Mouse (Mus musculus) hindbrain, embryonic 15.5 days (tissue): ENCODE measurements around the gene Spaca6. TPM values are rescaled to one million over a fixed set of nuclear protein-coding genes. Genes with fewer than 3 reads are reported as not detected.
A peak's percentile ranks its signal among the peaks of the same experiment; 100 is the strongest.
"Not testable (repeated sequence)": the region's sequence is repeated elsewhere in the genome, so short reads cannot be mapped to it uniquely, and the experiment has no call there.

ENCODE experiments used
- ATAC-seq: fragments of 200-750 bp; cut with Nextera tagmentation; 2 replicates; pipeline ENCODE4 v1.8.0; 2017; ENCODE audit warnings: low read depth, moderate number of reproducible peaks, moderate TSS enrichment; ENCODE audit not compliant: low FRiP score
- H3K27ac ChIP-seq: fragments of 300-500 bp; sonication (generic); replicated peaks from 2 replicates; pipeline ENCODE4 v1.5.1; 2015; ENCODE audit warnings: mild to moderate bottlenecking, inconsistent platforms
- H3K27me3 ChIP-seq: fragments of 300-500 bp; sonication (generic); 2 replicates; pipeline ENCODE4 v1.6.1; 2015; ENCODE audit warnings: control low read depth, inconsistent platforms
- H3K36me3 ChIP-seq: fragments of 300-500 bp; sonication (generic); 2 replicates; pipeline ENCODE4 v1.6.1; 2015; ENCODE audit warnings: control low read depth, inconsistent platforms
- H3K4me1 ChIP-seq: fragments of 300-500 bp; sonication (generic); replicated peaks from 2 replicates; pipeline ENCODE4 v1.6.1; 2015; ENCODE audit warnings: control low read depth, inconsistent platforms
- H3K4me2 ChIP-seq: fragments of 300-500 bp; sonication (generic); 2 replicates; pipeline ENCODE4 v1.6.1; 2015; ENCODE audit warnings: moderate library complexity, mild to moderate bottlenecking, inconsistent platforms
- H3K4me3 ChIP-seq: fragments of 300-500 bp; sonication (generic); 2 replicates; pipeline ENCODE4 v1.5.1; 2015; ENCODE audit warnings: mild to moderate bottlenecking, inconsistent platforms
- H3K9ac ChIP-seq: fragments of 300-500 bp; sonication (generic); 2 replicates; pipeline ENCODE4 v1.6.1; 2015; ENCODE audit warnings: inconsistent platforms
- H3K9me3 ChIP-seq: fragments of 300-500 bp; sonication (generic); 2 replicates; pipeline ENCODE4 v1.6.1; 2016; ENCODE audit warnings: control low read depth, inconsistent platforms
- WGBS: fragments of 180-500 bp; shearing (Covaris S2); methylation state at CpG from one replicate; pipeline ENCODE4 v1.1.7; 2015; 5-methylcytosine and 5-hydroxymethylcytosine counted together
- polyA plus RNA-seq: library from polyadenylated mRNA; unstranded; fragments of >200 nt; fragmentation: Nextera tagmentation; extraction: Ambion mirVana; gene quantifications from 2 replicates; pipeline ENCODE4 v1.2.1, GENCODE M21; 2015

The Spaca6 gene
- polyA plus RNA-seq, 1 experiment from 2014 or later = 28.3 TPM

DNA sequence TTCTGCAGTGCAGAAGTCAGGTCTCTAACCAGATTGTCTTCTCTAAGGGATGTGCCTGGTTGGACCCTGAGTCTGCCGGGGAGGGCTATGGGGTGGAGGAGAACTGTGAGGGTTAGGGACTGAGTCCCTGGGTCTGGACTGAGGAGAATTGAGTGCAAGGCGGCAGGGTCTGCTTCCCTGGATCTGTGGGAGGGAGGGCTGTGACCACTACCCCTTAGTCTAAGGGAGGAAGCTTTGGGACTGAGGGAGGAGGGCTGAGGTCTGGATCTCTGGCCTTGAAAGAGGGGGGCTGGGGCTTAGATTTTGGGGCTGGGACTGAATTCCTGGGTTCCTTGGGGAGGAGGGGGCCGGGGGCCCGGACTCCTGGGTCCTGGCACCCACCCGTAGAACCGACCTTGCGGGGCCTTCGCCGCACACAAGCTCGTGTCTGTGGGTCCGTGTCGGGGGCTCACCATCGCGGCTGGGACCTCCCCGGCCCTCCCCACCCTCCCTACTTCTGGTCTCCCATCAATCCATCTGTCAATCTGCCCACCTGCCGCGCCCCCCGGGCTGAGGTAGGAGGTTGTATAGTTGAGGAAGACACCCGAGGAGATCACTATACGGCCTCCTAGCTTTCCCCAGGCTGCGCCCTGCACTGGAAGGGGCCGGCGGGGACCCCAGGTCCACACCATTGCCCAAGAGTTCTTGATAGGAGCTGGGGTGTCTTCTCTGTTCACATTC is 3.0 kb downstream of the Spaca6 start:
- WGBS = 48% methylated on average over 22 of the region's 23 CpGs
- ATAC-seq = no peak

DNA sequence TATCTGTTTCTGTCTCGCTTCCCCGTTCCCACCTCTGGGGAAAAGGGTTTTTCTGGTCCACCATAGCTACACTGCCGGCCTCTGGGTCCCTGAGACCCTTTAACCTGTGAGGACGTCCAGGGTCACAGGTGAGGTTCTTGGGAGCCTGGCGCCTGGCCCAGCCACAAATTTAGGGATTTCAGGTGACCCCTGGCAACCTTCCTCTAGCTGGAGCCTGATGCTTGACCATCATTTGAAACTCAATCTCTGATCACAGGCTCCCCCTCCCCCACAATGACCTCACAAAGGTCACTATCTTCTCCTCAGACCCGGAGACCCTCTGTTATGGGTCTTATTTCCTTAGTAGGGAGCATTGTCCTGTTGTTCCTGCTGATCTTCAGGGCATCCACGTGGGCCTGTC is 3.8 kb downstream of the Spaca6 start:
- 71% methylated on average over 7 of the region's 7 CpGs for WGBS
- no peak for ATAC-seq
- peaks cover 59% of the 10 kb centered on the region for H3K4me1 ChIP-seq

More for the DNA sequence above, 3.0 kb downstream of the Spaca6 start:
- peaks cover 61% of the 10 kb centered on the region for H3K4me1 ChIP-seq
- H3K9me3 ChIP-seq = no peaks in the 10 kb centered on the region
- H3K4me2 ChIP-seq = peak overlapping the region; percentile 86
- peak overlapping the region; percentile 100 for H3K27ac ChIP-seq
- H3K9ac ChIP-seq = peak overlapping the region; percentile 99
- H3K4me3 ChIP-seq = peak overlapping the region; percentile 97
- no peaks in the 10 kb centered on the region for H3K27me3 ChIP-seq
- H3K36me3 ChIP-seq = peaks cover 4% of the 10 kb centered on the region; the same call in 1 of the 2 replicates

GRCm38 (mm10) chr17:17834896-17835295 is 7.9 kb downstream of the Spaca6 start:
- Histone ChIP-seq H3K9ac (no peak overlapping the region), H3K4me1 (peaks cover 84% of the 10 kb centered on the region), H3K27me3 (no peaks in the 10 kb centered on the region), H3K27ac (no peak overlapping the region), H3K4me3 (no peak overlapping the region), H3K9me3 (no peaks in the 10 kb centered on the region), H3K36me3 (peaks cover 7% of the 10 kb centered on the region; the same call in 1 of the 2 replicates), H3K4me2 (no peak overlapping the region)
- 14% methylated on average over 1 of the region's 1 CpGs for WGBS
- no peak for ATAC-seq

More for the DNA sequence above, 3.8 kb downstream of the Spaca6 start:
- Histone ChIP-seq H3K27me3 (no peaks in the 10 kb centered on the region), H3K9ac (no peak overlapping the region), H3K36me3 (peaks cover 4% of the 10 kb centered on the region; the same call in 1 of the 2 replicates), H3K4me3 (peak overlapping the region; percentile 97), H3K27ac (0 out of 2 replicates have a peak overlapping the region, but pooled peaks have one; percentile 12), H3K4me2 (peak overlapping the region; percentile 86), H3K9me3 (no peaks in the 10 kb centered on the region)

DNA sequence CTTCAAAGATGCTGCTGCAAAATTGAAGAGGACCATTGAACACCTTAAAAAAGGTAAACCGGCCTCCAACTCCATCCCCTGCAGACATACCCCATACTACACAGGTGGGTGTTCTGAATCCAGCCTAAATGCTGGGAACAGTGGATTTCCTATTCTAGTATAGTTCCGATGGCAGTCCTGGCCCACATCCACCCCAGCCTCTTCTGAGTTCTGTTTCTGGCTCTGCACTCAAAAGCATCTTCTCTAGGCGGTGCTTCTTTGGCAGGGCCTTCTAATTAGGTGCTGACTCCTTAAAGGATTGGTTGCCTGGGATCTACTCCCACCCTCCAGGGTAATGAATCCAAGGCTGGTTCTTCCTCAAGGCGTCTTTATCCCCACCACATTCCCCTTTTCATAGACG is 9.1 kb downstream of the Spaca6 start:
- no peak overlapping the region for H3K4me3 ChIP-seq
- H3K36me3 ChIP-seq = peaks cover 6% of the 10 kb centered on the region; the same call in 1 of the 2 replicates
- peaks cover 72% of the 10 kb centered on the region for H3K4me1 ChIP-seq
- no peaks in the 10 kb centered on the region for H3K27me3 ChIP-seq
- ATAC-seq = no peak
- no peak overlapping the region for H3K4me2 ChIP-seq
- H3K9ac ChIP-seq = no peak overlapping the region
- H3K27ac ChIP-seq = 0 out of 2 replicates have a peak overlapping the region, but pooled peaks have one; percentile 88
- H3K9me3 ChIP-seq = no peaks in the 10 kb centered on the region
- 77% methylated on average over 5 of the region's 5 CpGs for WGBS

DNA sequence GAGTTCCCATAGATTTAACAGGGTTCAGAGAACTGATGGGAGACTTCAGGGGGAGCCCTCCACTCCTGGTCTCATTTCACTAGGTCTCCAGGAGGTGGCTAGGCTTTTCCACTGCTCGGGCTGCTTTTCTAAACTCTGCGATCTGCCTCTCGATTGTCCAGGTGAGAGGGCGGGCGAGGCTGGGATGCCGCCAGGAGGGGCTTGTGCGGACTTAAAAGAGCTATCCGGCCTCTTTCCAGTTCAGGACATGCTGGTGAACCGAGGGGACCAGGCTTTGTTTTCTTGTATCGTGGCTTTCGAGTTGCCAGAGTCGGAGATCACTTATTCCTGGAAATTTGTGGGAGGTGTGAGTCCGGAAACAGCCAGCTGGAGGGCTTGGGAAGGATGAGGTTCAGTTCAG is 10.5 kb downstream of the Spaca6 start:
- H3K4me3 ChIP-seq = peak overlapping the region; percentile 46
- 7% methylated on average over 13 of the region's 13 CpGs for WGBS
- peaks cover 59% of the 10 kb centered on the region for H3K4me1 ChIP-seq
- H3K27me3 ChIP-seq = no peaks in the 10 kb centered on the region
- H3K27ac ChIP-seq = peak overlapping the region; percentile 88
- no peaks in the 10 kb centered on the region for H3K9me3 ChIP-seq
- peak overlapping the region; percentile 60 for H3K9ac ChIP-seq
- no peak for ATAC-seq
- peaks cover 2% of the 10 kb centered on the region; the same call in 1 of the 2 replicates for H3K36me3 ChIP-seq
- peak overlapping the region; percentile 77 for H3K4me2 ChIP-seq

GRCm38 (mm10) chr17:17837919-17838701 is 11.2 kb downstream of the Spaca6 start:
- peak overlapping the region; percentile 60 for H3K9ac ChIP-seq
- H3K4me1 ChIP-seq = peaks cover 53% of the 10 kb centered on the region
- H3K4me2 ChIP-seq = peak overlapping the region; percentile 77
- peak overlapping the region; percentile 46 for H3K4me3 ChIP-seq
- WGBS = under 1% methylated on average over 43 of the region's 43 CpGs
- no peaks in the 10 kb centered on the region for H3K9me3 ChIP-seq
- H3K36me3 ChIP-seq = 0 out of 2 replicates have a peak, but pooled peaks cover 2% of the 10 kb centered on the region
- peak overlapping the region; percentile 88 for H3K27ac ChIP-seq
- H3K27me3 ChIP-seq = no peaks in the 10 kb centered on the region
- peak; percentile 98 for ATAC-seq

GRCm38 (mm10) chr17:17839276-17839675 is 12.3 kb downstream of the Spaca6 start:
- Histone ChIP-seq H3K4me1 (peaks cover 41% of the 10 kb centered on the region), H3K27me3 (no peaks in the 10 kb centered on the region), H3K36me3 (0 out of 2 replicates have a peak, but pooled peaks cover 2% of the 10 kb centered on the region), H3K9ac (no peak overlapping the region), H3K9me3 (no peaks in the 10 kb centered on the region), H3K27ac (no peak overlapping the region), H3K4me3 (no peak overlapping the region), H3K4me2 (peak overlapping the region; percentile 77)
- ATAC-seq = no peak
- WGBS = 98% methylated on average over 2 of the region's 2 CpGs

DNA sequence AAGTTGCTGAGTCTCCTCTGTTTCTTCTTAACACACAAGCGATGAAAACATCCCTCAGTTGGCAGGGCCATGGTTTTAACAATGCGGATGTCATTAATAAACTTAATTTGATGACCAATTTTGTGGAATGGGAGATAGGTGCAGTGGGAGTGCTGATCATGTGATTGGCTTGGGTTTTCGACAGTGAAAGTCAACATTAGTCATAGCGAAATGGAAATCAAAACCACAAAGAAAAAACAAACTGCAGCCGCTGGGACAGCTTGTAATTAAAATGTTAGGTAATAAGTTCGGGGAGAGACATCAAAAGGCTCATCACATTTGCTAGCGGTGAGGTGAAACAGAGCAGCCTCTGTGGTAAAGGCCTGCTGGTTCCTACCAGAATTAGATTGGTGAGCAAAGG is 13.8 kb downstream of the Spaca6 start:
- 90% methylated on average over 7 of the region's 7 CpGs for WGBS
- H3K4me3 ChIP-seq = no peak overlapping the region
- ATAC-seq = no peak
- no peak overlapping the region for H3K4me2 ChIP-seq
- no peaks in the 10 kb centered on the region for H3K27me3 ChIP-seq
- H3K9me3 ChIP-seq = no peaks in the 10 kb centered on the region
- no peak overlapping the region for H3K27ac ChIP-seq
- no peak overlapping the region for H3K9ac ChIP-seq
- H3K36me3 ChIP-seq = 0 out of 2 replicates have a peak, but pooled peaks cover 2% of the 10 kb centered on the region
- peaks cover 33% of the 10 kb centered on the region for H3K4me1 ChIP-seq

GRCm38 (mm10) chr17:17843534-17844261 is 16.7 kb downstream of the Spaca6 start:
- no peak overlapping the region for H3K27ac ChIP-seq
- no peak overlapping the region for H3K4me2 ChIP-seq
- H3K27me3 ChIP-seq = no peaks in the 10 kb centered on the region
- WGBS = 72% methylated on average over 27 of the region's 27 CpGs
- 0 out of 2 replicates have a peak, but pooled peaks have one; percentile 58 for ATAC-seq
- no peaks in the 10 kb centered on the region for H3K9me3 ChIP-seq
- H3K4me3 ChIP-seq = no peak overlapping the region
- H3K9ac ChIP-seq = no peak overlapping the region
- H3K36me3 ChIP-seq = no peaks in the 10 kb centered on the region
- peaks cover 10% of the 10 kb centered on the region for H3K4me1 ChIP-seq

GRCm38 (mm10) chr17:17844606-17845005 is 17.6 kb downstream of the Spaca6 start:
- not testable (repeated sequence) for H3K4me1 ChIP-seq, H3K27ac ChIP-seq, H3K4me3 ChIP-seq, H3K9ac ChIP-seq, H3K27me3 ChIP-seq, H3K4me2 ChIP-seq, H3K36me3 ChIP-seq, H3K9me3 ChIP-seq, ATAC-seq
- 80% methylated on average over 3 of the region's 3 CpGs for WGBS

DNA sequence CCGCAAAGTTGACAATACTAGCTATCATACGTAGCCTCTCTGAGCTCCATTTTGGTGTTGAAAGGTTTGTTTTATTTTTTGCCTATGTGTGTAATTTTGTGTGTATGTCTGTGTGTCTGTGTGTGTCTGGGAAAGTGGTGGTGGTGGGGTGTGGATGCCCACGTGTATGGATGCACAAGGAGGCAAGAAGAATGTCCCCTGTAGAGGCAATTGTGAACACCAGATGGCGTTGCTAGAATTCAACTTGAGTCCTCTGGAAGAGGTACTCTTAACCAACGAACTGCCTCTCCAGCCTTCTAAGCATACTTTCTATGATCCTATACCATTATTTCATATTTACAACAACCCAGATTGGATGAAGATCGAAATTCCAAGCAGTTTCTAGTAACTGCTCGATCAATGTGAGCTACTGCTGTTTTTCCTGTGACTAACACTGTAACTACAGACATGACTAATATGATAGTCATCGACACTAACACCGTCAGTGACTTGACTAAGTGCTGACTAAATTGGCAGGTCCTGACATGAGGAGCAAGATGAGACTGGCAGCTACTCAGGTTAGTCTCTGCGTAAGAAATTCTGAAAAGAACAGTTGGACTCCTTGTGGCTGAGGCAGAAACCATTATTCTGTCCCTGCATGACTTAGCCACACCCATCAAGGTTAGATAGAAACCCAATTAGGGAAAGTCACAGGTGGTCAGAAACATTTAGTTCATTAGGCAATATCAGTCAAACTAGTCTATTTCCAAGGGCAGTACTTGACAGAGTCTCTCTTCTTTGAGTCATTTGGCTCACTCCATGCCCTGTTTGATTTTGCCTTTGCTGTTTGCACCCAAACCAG is 18.4 kb downstream of the Spaca6 start:
- ATAC-seq = no peak
- WGBS = 74% methylated on average over 10 of the region's 10 CpGs
- Histone ChIP-seq H3K4me1 (peaks cover 4% of the 10 kb centered on the region; the same call in 1 of the 2 replicates), H3K9ac (no peak overlapping the region), H3K36me3 (no peaks in the 10 kb centered on the region), H3K27ac (no peak overlapping the region), H3K27me3 (no peaks in the 10 kb centered on the region), H3K4me3 (no peak overlapping the region), H3K4me2 (no peak overlapping the region), H3K9me3 (no peaks in the 10 kb centered on the region)
